Mouse (Mus musculus) activated CD4-positive, CD25-positive, alpha-beta regulatory T cell, adult 4 months (primary cell): ENCODE data around the gene Fgf9. TPM values are rescaled to one million over a fixed set of nuclear protein-coding genes. Genes with fewer than 3 reads are reported as not detected.

Experiments
- polyA plus RNA-seq, 2 experiments: library from polyadenylated mRNA; unstranded; fragments of 100-300 nt; shearing (Covaris generic); gene quantifications; one replicate each; pipeline ENCODE4 v1.2.1; 2017

Gene Fgf9
- polyA plus RNA-seq, 2 experiments from 2014 or later = 0.29 TPM; not detected in 1

Other genes starting within 250 kb of the Fgf9 start
- gene Ska3, start 244.4 kb upstream of the Fgf9 start, polyA plus RNA-seq = 1 to 10 TPM; 6.5 to 6.9 TPM
- gene Mrpl57, start 244.3 kb upstream of the Fgf9 start, polyA plus RNA-seq = 100 to 1,000 TPM; 116 to 117 TPM
- 100 to 1,000 TPM; 212 to 237 TPM for gene Zdhhc20, start 180.3 kb upstream of the Fgf9 start, polyA plus RNA-seq
- 10 to 100 TPM; 12.1 to 14.0 TPM for gene Micu2, start 71.3 kb upstream of the Fgf9 start, polyA plus RNA-seq